Mouse (Mus musculus) 3T3-L1 (cell line): Measurements from ENCODE around the gene Tex22.

Experiments used
- DNase-seq: peaks from one replicate; pipeline ENCODE4 v3.0.0-alpha.2; 2015; ENCODE audit warnings: low read depth, low spot score

The Tex22 gene

GRCm38 (mm10) chr12:113056089-113056488, 18.2 kb upstream of the Tex22 start:
- no peak for DNase-seq

- no peak for DNase-seq
These were observed 14.1 kb upstream of the Tex22 start for GRCm38 (mm10) chr12:113060178-113060577.

- no peak for DNase-seq
These were observed 12.7 kb upstream of the Tex22 start for GRCm38 (mm10) chr12:113061606-113062005.

DNA sequence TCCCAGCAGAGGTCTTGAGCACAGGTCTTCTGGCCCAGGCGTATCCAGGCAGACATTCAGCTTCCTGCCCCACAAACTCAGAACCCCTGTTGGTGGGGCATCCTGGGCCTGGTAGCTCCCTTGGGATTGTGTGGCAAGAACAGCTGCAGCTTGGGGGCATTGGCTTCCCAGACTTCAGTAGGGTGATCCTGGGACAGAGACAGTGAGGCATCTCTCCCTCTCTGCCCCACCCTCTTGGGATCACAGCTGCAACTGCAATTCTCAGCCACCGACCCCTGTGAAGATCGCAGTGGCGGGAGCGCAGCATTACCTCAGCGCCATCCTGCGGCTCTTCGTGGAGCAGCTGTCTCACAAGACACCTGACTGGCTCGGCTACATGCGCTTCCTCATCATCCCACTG, 12.1 kb upstream of the Tex22 start:
- DNase-seq, result no peak

GRCm38 (mm10) chr12:113063700-113064099, 10.6 kb upstream of the Tex22 start:
- DNase-seq, result no peak

GRCm38 (mm10) chr12:113068002-113068401, 6.3 kb upstream of the Tex22 start:
- DNase-seq, result no peak

DNA sequence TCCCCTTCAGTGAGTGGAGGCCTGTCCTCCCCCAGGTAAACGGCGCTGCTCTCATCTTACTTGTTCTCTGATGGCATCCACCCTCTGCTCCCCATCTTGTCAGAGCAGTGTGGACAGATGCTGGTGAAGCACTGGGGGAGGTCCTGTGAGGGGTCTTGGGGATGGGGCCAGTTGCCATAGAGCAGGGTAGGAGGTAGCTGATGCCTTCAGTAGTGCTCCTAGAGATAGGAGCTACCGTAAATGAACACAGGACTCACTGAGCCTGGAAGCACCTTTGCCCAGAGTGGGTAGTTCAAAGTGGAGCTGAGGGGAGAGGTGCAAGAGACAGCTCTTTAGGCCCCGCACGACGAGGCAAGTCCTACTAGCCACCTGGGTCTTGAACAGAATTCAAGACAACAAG, 4.9 kb upstream of the Tex22 start:
- DNase-seq, result no peak

DNA sequence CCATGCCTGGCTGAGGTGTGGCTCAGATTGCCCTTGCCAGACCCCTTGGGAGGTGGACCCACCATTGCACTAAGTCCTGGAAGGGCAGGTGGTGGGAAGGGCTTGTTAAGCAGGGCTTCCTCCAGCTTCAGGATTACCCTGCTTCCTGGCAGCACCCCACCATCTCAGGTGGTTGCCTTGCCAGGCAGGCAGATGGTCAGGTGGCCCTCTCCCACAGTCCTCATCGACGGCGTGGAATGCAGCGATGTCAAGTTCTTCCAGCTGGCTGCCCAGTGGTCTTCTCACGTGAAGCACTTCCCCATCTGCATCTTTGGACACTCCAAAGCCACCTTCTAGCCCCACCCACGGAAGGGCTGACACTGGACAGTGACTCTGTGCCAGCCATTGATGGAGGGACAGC, 3.0 kb upstream of the Tex22 start:
- no peak for DNase-seq

- no peak for DNase-seq
These were observed 2.5 kb upstream of the Tex22 start for GRCm38 (mm10) chr12:113071827-113072226.

DNA sequence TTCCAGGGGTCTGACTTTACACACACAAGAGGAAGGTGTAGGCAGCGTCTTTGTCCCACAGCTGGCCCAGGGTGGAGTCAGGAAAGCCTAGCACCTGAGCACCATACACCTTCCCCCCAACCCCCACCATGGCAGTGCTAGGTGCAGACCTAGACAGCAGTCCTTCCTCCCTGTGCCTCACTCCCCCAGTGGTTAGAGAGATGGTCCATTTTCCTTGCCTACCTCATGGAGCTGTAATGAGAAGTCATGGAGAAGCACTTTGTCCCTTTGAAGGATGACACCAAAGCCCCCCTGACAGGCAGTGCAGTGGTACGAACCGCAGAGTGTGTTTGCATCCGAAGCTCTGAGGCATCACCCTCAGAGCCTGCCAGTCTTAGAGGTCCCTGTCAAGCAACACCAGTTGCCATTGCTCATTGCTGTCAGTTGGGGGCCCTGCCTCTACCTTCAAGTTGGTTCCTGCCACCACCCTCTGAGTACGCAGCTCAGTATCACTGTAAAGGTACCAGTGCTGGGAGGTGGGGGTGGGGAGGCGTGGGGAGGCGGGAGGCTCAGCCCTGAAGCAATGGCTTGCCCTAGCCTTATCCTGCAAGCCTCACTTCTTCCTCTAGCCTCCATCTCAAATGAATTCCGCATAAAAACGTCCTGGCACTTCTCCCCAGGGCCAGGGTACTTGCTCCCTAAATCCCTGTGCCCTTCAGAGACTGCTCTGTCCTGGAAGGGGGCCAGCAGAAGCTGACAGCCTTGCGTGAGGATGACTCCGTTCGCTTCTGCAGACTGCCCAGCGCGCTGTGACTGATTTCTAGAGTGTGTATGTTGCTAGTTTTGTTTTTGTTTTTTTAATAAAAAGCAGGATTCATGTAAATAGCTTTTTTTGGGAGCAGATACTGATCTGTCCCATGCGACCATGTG, 628 bp upstream of the Tex22 start:
- DNase-seq, result no peak

GRCm38 (mm10) chr12:113075063-113075454, 757 bp downstream of the Tex22 start:
- DNase-seq, result peak; percentile 72

- no peak for DNase-seq
These were observed 1.2 kb downstream of the Tex22 start for GRCm38 (mm10) chr12:113075486-113075885.

- DNase-seq, result no peak
These were observed 13.0 kb downstream of the Tex22 start for GRCm38 (mm10) chr12:113087276-113087675.

- no peak for DNase-seq
These were observed 13.7 kb downstream of the Tex22 start for GRCm38 (mm10) chr12:113088026-113088425.

DNA sequence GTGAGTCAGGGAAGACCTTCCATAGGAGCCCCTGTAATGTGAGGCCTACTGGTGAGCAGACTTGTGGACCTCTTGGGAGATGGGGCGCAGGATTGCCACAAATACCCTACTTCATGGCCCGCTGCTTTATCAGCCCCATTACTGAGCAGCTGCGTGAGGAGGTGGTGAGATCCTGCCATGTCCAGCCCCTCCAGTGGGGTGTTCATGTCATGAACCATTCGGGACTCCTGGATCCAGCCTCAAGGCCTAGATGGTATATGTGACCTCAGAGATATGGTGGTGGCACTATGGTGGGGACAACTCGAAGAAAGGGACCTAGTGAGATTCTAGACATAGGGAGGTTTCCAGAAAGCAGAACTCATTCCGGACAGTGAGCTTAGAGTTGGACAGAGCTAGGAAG, 14.8 kb downstream of the Tex22 start:
- no peak for DNase-seq

- DNase-seq, result no peak
These were observed 15.8 kb downstream of the Tex22 start for GRCm38 (mm10) chr12:113090053-113090452.

- no peak for DNase-seq
These were observed 22.7 kb downstream of the Tex22 start for GRCm38 (mm10) chr12:113097040-113097439.

- no peak for DNase-seq
These were observed 23.5 kb downstream of the Tex22 start, which contains the start of gene Mta1 for GRCm38 (mm10) chr12:113097749-113098281. Gene Mta1, plus strand, starts transcription at chr12:113098278.

GRCm38 (mm10) chr12:113098530-113099151, 24.3 kb downstream of the Tex22 start:
- no peak for DNase-seq

GRCm38 (mm10) chr12:113099470-113100237, 25.4 kb downstream of the Tex22 start:
- no peak for DNase-seq

GRCm38 (mm10) chr12:113100448-113101076, 26.3 kb downstream of the Tex22 start:
- no peak for DNase-seq
